Mouse (Mus musculus) E14TG2a.4 (cell line): ENCODE results near the gene Chd1.

Experiments used
- CTCF ChIP-seq: conservative IDR thresholded peaks from 2 replicates; pipeline ENCODE4 v1.5.1; 2014; ENCODE audit warnings: low read length
- NANOG ChIP-seq: IDR thresholded peaks from 2 replicates; pipeline ENCODE4 v1.6.1; 2014; ENCODE audit warnings: borderline replicate concordance, low read length, mixed read lengths

- TF ChIP-seq CTCF, result peak; percentile 85
- no peak for TF ChIP-seq NANOG
These were observed 82.3 kb downstream of the Chd1 start for GRCm38 (mm10) chr17:15787036-15787435.
